Mouse (Mus musculus) T-helper 1 cell (primary cell): ENCODE measurements around the gene Atp6v1fnb.

Experiments
- in situ Hi-C: fragments of 300-600 bp; cut with MboI, MseI; formaldehyde crosslinking; loops from one replicate; pipeline ENCODE4 v1.15.1; 2025; ENCODE audit warnings: high pct_unique_total_duplicates

Gene Atp6v1fnb

GRCm38 (mm10) chr6:29471137-29471536 is at the start of gene Atp6v1fnb:
Gene Atp6v1fnb (plus strand): TSS chr6:29471437.
- in situ Hi-C loops, result no loop called here

DNA sequence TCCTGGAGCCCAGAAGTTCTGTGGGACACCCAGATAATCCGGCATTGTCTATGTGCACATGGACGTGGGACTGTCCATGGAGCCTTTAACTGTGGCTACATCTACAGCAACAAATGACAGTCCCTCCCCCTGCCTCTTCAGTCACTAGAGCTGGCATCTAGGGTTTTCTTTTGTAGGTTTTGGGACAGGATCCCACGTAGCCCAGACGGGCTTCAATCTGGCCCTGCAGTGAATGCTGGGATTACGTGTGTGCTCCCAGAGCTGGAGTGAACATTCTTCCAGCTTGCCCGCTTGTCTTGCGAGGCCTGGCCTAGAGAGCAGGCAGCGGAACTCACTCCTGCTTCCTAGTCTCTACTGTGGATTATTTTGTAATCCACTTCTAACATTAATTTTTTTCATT is 46.1 kb upstream of the Atp6v1fnb start:
- in situ Hi-C loops, result no loop called here

DNA sequence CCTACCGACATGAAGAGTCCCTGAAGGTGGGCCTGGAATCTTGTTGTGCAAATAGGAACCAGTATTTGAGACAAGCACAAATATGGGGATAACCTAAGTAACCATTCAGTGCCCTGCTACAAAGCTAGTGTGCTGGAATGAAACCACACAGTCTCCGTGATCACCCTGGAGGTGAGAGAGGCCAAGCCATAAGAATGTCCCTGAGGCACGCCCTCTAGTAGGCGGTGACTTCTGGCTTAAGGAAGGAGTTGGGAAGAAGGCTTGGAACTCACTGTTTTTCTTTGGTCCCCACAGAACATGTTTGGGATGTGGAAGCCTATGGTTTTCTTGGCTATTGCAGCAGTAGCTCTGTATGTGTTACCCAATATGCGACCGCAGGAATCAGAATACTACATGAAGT is 44.9 kb upstream of the Atp6v1fnb start:
- in situ Hi-C loops, result no loop called here

DNA sequence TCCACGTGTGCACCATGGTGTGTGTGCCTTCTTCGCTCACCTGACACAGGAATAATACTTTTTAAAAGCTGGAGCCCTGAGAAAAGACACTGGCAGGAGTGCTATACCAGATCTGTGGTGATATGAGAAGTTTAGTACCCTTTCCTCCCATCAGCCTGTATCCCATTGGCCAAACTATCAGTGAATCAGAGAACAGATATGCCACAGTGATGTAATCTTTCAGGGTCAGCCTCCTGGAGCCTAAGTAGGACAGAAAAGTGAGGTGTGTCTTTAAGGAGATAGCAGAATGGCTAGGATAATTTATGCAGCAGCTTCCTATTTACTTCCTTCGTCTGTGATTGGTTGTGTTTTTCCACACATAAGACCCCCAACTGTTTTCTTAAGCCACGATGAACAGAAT is 43.1 kb upstream of the Atp6v1fnb start:
- in situ Hi-C loops, result no loop called here

DNA sequence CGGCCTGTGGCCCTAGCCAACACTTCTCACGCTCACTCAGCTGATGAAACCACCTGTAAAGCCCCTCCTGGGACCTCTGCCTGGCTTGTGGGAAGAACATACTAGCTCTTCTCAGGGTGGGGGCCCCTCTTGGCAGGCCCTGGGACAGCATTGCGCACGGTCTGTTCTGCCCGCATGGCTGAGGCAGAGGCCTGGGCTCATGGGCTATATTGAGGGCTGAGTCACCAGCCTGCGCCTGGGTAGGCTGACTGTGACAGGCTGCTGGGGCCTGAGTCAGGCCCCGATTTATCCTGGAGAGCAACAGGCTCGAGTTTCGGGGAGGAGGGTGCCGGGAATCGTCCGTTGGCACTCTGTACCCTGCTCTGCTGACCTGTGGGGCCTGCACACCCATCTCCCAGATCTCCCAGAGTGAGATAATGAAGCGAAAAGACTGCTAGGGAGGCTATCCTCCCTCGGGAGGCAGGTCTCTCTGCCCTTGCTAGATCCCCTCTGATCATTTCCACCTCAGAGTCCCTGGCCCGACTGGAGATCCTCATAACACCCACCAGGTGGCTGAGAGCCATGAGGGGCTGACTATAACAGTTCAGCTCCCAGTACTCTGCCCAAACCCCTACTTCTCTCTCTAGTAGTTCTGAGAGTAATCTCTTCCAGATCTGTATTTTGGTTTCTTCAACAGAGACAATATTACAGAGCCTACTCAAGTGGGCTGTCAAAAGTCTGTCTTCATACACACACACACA is 40.4 kb upstream of the Atp6v1fnb start:
- in situ Hi-C loops, result no loop called here

- in situ Hi-C loops, result no loop called here
Measured at GRCm38 (mm10) chr6:29431473-29431872, 39.8 kb upstream of the Atp6v1fnb start.

DNA sequence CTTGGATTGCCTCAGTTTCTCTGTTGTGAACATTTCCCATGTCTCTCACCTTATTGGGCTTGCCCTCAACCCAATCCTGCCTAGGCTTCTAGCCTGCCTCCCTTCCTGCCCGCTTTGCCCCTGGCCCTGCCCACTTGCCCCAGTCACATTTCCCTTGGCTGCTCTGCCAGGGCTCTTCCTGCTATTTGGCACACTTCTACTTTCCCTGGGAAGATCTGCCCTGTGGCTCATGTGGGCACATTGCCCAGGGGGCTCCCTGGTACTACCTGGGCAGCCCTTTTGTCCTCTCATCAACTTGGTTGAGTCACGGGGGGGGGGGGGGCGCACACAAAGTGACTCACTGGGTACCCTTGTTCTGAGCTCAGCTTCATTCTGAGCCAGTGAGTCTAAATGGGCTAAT is 39.1 kb upstream of the Atp6v1fnb start:
- in situ Hi-C loops, result no loop called here

GRCm38 (mm10) chr6:29432676-29433037 is 38.6 kb upstream of the Atp6v1fnb start:
- in situ Hi-C loops, result no loop called here

DNA sequence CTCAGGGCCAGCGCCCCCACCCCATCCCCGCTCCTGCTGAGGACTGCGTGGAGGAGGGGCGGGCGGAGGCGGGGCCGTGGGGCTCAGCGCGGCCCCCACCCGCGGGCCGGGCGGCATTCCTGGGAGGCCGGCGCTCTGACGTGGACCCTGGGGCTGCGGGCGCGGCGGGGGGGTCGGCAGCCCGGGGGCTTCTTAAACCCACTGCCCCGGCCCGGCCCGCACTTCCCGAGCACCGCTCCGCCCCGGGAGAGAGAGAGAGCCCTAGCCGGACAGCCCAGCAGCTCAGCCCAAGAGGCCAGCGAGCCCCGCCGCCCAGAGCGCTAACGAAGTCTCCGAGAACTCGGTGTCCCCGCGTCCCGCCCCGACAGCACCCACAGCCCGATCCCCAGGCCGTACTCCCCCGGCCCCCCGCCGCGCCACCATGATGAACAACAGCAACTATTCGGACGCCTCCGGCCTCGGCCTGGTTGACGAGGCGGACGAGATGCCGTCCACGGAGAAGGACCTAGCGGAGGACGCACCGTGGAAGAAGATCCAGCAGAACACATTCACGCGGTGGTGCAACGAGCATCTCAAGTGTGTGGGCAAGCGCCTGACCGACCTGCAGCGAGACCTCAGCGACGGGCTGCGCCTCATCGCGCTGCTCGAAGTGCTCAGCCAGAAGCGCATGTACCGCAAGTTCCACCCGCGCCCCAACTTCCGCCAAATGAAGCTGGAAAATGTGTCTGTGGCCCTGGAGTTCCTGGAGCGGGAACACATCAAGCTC is 38.0 kb upstream of the Atp6v1fnb start, which contains the start of gene Flnc:
Flnc (plus strand) TSS at position 219 of the 766 bp plus-strand sequence.
- in situ Hi-C loops, result no loop called here

DNA sequence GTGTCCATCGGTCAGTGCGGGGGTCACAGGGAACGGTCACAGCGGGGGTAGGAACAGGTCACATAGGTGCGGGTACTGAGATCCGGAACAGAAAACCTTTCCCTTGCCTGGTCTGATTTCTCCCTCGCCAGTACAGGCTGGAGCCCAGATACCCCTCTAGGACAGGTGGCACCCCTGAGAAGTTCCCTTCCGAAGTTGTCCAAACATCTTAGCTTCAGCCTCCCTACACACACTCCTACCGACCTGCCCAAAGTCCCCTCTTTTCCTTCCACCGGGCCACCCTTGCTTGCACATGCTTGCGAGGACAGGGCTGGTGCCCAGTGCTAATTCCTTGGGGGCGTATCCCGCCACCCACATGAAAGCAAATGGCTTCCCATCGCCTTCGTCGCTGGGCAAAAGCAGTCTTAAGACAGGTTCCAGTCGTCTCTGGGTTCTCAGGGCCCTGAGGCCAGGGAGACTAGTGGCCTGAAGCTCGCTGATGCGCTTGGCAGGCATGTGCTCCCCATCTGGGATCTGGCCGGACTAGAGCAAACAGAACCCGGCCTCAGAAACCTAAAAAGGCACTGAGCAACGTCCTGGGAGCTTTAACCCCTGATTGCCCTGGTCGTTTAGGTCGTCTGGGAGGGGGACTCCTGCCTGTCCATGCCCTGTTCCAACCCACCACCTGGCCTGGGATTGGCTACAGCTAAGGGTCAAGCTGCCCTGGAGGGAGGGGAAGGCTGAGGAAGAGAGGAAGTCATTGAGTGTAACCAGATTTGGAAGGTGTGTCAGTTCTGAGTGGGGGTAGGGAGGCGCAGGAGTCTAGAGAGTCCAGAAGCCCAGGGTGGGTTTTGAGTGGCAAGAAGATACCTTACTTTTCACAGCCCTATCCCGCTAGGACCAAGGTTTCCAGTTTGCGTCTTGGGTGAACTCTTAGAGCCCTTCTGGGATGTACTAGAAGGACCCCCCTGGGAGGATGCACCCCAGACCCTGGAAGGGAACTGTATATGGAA is 37.1 kb upstream of the Atp6v1fnb start:
- in situ Hi-C loops, result no loop called here

DNA sequence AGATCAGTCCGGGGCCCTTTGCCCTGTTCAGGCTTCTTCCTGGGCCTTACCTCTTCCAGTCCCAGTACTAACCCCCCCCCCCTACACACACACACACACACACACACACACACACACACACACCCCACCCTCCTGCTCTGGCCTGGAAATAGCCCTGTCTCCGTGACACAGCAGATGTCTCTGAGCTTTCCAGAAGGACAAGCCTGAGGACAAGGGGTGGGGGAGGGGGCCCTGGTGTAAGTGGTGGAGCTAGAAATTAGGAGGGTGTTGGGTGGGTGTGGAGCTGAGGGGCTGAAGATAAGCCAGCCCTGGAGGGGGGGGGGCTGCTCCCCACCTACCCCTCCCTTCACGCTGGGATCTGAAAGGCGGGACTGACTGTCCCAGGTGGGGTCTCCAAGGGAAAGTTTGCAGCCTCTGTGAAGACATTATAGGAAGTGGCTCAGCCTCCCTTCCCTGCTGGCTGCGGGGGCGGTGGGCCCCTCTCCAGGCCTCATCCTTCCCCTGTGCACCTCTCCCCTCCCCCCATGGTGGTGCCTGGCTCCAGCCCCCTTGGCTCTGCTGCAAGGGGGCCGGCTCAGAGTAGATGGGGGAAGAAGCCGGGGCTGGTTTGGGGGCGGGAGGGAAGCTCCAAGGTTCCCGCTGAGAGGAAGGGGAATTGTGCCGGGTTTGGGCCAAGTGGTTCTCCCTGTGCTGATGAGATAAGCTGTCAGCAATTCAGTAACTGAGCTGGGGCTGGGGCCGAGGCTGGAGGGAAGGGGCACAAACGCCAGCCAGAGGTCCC is 36.1 kb upstream of the Atp6v1fnb start:
- in situ Hi-C loops, result no loop called here

GRCm38 (mm10) chr6:29435940-29436451 is 35.2 kb upstream of the Atp6v1fnb start:
- in situ Hi-C loops, result no loop called here

- in situ Hi-C loops, result no loop called here
Measured at GRCm38 (mm10) chr6:29436461-29436934, 34.7 kb upstream of the Atp6v1fnb start.

DNA sequence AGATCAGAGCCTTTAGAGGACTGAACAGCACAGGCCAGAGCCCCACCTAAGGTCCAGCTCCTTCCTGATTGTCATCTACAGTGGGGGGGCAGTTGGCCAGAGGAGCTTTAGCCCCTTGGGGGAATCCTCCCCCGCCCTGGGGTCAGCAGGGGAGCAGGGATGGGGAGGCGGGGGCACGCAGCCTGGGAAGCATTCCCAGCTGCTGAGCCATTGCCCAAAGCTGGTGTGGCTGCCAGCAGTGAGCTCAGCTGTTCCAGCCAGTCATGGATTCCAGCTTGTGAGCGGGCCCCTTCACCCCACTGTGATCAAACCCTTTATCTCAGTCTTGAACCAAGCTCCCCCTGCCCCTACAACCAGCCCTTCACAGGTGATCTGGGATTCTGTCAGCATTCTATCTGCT is 32.0 kb upstream of the Atp6v1fnb start:
- in situ Hi-C loops, result no loop called here

- in situ Hi-C loops, result no loop called here
Measured at GRCm38 (mm10) chr6:29439789-29440188, 31.4 kb upstream of the Atp6v1fnb start.

DNA sequence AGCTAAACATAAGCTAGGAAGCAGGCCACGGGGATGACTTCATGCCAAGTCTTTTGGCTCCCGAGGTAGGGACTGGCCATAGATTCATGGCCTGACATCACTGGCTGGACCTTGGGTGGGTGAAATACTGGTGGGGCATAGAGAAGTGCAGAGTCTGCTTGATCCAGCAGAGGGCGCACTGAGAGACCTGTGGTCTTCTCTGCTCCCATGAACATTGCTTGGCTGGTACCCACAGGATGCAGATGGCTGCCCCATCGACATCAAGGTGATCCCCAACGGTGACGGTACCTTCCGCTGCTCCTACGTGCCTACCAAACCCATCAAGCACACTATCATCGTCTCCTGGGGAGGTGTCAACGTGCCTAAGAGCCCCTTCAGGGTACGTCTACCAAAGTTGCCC is 26.5 kb upstream of the Atp6v1fnb start:
- in situ Hi-C loops, result no loop called here

DNA sequence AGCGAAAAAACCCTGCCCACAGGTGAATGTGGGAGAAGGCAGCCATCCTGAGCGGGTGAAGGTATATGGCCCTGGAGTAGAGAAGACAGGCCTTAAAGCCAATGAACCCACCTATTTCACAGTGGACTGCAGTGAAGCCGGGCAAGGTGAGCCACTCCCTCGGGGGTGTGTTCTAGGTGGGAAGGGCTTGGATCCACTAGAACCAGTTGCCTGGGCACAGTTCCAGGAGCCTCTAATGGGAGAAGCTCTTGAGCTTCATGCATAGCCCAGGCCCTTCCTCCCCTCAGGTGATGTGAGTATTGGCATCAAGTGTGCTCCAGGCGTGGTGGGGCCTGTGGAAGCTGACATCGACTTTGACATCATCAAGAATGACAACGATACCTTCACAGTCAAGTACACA is 25.9 kb upstream of the Atp6v1fnb start:
- in situ Hi-C loops, result no loop called here

- in situ Hi-C loops, result no loop called here
Measured at GRCm38 (mm10) chr6:29449858-29450257, 21.4 kb upstream of the Atp6v1fnb start.

- in situ Hi-C loops, result no loop called here
Measured at GRCm38 (mm10) chr6:29450667-29451066, 20.6 kb upstream of the Atp6v1fnb start.

DNA sequence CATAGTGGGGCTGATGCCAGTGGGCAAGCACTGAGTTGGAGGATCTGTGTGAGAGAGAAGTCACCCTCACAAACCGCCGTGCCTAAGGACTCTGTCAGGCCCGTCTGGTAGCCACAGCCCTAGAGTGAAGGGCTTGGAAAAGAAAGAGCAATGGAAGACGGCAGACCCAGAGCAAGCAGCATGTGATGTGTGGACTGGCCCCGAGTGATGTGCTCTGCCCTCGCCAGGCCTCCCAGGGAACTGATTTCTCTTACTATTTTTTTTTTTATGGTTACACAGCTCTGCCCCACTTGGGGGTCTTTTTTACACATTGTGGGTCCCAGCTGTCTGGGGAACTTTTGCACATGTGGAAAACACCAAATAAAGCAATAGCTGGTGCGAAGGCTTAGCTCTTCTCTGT is 9.7 kb upstream of the Atp6v1fnb start:
- in situ Hi-C loops, result no loop called here

GRCm38 (mm10) chr6:29463388-29463787 is 7.8 kb upstream of the Atp6v1fnb start:
- in situ Hi-C loops, result no loop called here
